Mouse (Mus musculus): ENCODE data around the gene Htr1d.

The Htr1d gene

GRCm38 (mm10) chr4:136452792-136453191 is 29.5 kb downstream of the Htr1d start:
- no peak for DNase-seq

- peak; percentile 88 to 91 for DNase-seq
Measured at GRCm38 (mm10) chr4:136454850-136455260, 31.5 kb downstream of the Htr1d start.

DNA sequence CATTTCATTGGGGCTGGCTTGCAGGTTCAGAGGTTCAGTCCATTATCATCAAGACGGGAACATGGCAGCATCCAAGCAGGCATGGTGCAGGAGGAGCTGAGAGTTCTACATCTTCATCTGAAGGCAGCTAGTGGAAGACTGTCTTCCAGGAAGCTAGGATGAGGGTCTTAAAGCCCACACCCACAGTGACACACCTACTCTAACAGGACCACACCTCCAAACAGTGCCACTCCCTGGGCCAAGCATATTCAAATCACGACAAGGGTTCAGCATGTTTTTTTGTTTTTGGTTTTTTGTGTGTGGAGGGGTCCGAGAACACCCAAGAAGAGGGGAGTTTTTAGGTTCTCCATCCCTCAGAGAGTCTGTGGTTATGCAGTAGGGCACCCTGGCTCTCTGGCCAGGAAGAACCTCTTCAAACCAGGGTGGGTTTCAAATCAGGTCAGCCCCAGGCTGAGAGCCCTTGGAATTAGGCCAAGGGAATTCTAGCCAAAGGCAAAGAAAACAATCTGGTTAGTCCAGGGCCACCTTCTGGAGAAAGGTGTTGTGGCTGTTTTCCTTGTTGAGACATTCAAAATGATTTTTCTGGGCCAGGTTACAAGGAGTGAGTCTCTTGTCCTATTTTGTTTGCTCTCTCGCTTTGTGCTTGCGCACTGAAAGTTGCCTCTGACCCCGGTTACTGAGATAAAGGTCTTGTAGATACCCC is 33.3 kb downstream of the Htr1d start:
- peak; percentile 57 to 69 for DNase-seq

DNA sequence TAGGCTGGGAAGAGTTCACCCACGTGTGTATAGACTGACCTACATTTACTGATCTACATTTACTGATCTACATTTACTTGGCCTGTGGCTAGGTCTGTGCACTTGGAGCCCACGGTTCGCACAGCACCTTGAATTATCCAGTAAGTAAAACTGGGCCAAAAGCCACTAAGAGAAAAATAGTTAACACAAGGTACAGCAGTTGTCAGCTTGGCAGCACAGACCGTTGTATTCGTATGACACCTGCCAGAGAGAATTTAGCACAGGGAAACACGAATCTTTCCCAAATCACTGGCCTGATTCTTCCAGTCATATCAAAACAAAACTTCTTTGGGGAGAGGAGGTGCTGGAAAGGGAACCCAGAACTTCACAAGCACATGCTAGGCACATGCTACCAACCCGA is 35.0 kb downstream of the Htr1d start:
- DNase-seq: no peak

DNA sequence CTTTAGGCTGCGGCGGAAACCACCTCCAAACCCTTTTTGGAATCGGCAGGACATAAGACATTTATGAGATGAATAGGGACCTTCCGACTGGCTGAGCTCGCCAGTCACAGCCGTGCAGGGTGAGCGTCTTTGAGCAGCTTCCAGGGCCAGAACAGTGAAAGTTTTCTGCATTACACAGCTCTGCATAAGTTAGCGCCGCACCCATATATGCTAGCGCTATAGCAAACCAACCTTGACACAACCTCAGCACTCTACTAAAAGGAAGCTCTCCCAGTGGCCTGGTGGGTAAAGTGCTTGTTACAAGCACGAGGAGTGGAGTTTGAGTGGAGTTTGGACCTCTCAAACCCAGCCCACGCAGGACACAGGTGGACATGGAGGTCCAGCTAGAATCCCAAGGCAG is 35.9 kb downstream of the Htr1d start:
- no peak for DNase-seq

GRCm38 (mm10) chr4:136461206-136461605 is 37.9 kb downstream of the Htr1d start:
- no peak for DNase-seq

DNA sequence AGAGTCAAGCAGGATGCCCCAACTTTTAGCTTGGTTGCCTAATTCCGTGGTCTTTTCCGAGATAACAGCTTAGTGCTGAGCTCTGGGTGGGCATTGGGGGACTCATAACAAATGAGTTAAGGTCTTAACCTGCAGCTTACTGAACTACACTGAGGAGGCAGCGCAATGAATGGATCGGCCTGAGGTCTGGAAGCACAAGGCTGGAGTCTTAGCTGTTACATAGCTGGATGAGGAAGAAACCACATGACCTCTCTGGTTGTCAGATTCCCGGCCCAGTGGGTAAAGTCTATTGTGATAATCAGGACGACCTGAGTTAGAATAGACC is 38.4 kb downstream of the Htr1d start:
- DNase-seq: no peak

DNA sequence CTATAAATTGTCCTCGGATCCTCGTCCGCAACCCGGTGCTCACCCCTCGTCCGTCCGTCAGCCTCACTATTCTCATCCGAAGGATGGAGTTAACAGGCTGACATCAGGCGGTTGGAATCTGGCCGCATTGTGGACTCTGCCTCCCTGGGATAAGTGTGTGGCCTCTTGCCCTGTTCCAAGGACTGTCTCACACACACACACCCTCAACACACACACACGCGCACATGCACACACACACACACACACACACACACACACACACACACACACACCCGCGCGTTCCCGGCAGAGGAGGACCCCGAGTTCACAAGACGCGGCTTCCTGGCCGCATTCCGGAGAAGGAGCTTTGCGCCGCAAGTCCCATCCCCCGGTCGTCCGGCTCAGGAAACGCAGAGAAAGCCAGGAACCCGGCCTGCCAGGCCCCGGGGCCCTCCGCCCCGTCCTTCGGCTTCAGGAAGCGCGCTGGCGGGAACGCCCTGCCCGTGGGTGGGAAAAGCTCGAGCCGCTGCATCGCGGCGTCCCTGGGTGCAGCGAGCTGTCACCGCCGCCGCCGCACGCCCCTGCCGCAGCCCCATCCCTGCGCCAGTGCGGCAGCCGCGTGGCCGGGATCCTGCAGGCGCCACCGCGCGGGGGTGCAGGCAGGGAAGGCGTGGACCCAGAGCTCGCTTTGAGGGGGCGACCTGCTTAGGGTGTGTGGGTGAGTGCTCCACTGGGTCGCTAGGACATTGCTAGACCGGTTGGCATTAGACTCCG is 38.9 kb downstream of the Htr1d start, which contains the start of gene 6030445D17Rik:
6030445D17Rik (plus strand) TSS at position 165 of the 753 bp plus-strand sequence.
- DNase-seq: peak; percentile 72 to 76

DNA sequence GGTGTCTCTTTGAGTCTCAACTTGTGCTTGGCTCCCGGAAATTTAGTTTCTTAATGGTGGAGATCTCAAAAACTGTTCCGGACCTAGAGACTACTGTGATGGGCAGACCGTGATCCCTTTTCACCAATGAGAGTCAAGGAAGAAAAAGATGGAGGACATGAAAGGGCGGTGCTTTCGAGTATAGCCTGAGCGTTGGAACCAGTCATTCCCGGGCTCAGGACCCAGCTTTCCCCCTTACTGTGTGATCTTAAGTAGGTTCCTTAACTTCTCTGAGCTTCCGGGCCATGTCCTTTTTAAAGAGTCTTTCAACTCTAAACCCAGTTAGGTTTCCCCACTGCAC is 39.5 kb downstream of the Htr1d start:
- DNase-seq: peak; percentile 38 to 62

GRCm38 (mm10) chr4:136463436-136463835 is 40.1 kb downstream of the Htr1d start:
- no peak for DNase-seq

DNA sequence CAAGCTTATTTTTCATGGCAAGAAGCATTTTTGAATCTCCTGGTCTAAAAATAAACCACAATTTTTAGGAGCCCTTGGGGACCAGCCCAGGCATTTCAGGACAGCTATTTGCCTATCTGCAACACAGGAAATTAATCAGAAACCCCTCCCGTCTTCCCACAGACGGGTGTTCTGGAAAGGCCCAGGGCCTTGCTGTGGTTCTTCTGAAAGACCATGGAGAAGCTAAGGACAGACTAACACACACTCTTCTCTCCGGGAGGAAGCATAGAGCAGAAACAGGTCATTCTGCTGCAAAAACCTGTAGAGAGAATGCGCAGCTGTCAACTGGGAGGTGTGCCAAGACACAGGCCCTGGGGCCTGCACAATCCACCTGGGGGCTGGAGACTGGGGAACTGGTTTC is 42.9 kb downstream of the Htr1d start:
- DNase-seq: peak; percentile 84 to 87

GRCm38 (mm10) chr4:136468553-136469327 is 45.4 kb downstream of the Htr1d start:
- DNase-seq: peak; percentile 33 to 37

- DNase-seq: peak; percentile 97 to 98
Measured at GRCm38 (mm10) chr4:136469371-136469903, 46.1 kb downstream of the Htr1d start, which contains the start of gene Luzp1. TSS of gene Luzp1 (plus strand) at chr4:136469761.

DNA sequence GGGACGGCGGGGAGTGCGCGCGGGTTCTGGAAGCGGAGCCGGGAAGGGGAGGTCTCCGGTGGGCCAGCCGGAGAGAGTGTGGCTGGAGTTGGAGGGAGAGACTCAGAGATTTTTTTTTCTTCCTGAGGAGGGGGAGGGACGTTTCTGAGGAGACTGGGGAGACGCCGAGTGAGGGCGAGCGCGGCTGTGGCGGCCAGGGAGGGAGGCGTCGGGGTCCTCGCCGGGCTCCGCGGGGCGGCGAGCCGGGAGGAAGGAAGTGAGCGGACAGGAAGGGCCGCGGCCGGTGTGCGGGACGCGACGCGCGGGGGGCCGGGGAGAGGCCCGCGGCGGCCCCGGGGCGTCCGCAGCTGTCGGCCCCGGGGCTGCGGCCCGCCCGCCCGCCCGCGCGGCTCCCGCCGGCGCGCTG is 46.6 kb downstream of the Htr1d start:
- DNase-seq: no peak

DNA sequence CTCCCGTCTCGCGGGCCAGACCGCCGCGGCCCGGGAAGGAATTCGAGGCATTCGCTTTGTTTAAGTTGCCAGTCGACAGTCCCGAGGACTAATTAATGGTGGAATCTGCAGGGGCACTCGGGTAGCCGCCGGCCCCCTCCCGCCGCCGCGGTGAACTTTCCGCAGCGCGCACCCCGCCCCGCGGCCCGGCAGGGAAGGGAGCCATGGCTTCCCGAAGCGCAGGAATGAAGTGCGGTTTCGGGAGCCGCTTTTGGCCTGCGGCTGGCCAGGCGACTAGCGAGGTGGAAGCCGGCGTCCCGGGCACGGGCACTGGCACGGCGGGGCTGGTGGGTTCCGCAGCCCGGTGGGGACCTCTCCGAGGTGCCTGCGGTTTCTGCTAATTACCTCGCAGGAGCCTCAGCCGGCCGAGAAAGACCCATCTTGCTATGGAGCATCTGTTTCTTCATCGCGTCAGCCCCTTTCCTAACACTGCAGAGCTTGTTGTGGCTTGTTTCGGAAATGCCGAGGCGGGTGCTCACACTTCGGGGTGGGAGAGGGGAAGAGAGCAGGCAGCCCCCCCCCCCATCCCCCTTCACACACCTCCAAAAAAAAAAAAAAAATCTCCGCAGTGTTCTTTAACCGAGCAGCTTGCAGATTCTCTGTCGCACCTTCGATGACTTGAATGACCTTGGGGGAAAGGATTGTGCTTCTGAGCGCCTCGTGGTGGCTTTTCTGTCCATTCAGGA is 47.2 kb downstream of the Htr1d start:
- peak; percentile 67 to 68 for DNase-seq

DNA sequence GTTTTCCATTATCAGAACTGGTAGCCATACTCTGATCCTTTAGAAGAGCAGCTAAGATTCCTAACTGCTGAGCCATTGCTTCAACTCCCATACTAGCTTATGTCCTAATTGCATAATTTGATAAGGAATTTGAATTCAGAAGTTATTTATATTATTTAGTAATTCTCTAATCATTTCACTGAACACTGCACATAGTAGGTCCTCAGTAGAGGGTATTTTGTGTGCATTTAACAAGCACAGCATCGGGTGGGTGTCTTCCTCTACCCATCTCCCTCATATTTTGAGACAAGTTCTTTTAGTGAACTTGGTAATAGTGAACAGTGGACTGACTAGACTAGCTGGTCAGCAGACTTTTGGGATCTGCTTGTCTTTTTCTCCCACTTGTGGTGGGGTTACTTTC is 53.4 kb downstream of the Htr1d start:
- DNase-seq: no peak

GRCm38 (mm10) chr4:136486549-136486948 is 63.2 kb downstream of the Htr1d start:
- DNase-seq: no peak
